Mouse (Mus musculus): ENCODE results near the gene Olfr1440. TPM values are rescaled to one million over a fixed set of nuclear protein-coding genes. Genes with fewer than 3 reads are reported as not detected.

Gene Olfr1440
- total RNA-seq, 2 experiments from 2014 or later = not detected

Other genes starting within 250 kb of the Olfr1440 start
- not detected for gene Olfr1555-ps1, start 217.2 kb upstream of the Olfr1440 start, total RNA-seq (2021)
- not detected for gene Olfr1431, start 186.6 kb upstream of the Olfr1440 start, total RNA-seq (2021)
- gene Olfr1432, start 154.7 kb upstream of the Olfr1440 start, total RNA-seq (2021) = not detected
- gene Olfr262, start 145.6 kb upstream of the Olfr1440 start, total RNA-seq (2021) = not detected
- gene Olfr235, start 126.2 kb upstream of the Olfr1440 start, total RNA-seq (2021) = not detected
- not detected for gene Olfr1434, start 107.4 kb upstream of the Olfr1440 start, total RNA-seq (2021)
- not detected for gene Olfr1436, start 88.1 kb upstream of the Olfr1440 start, total RNA-seq (2021)
- gene Olfr1437, start 62.2 kb upstream of the Olfr1440 start, total RNA-seq (2021) = not detected
- gene Olfr1438-ps1, start 51.4 kb upstream of the Olfr1440 start, total RNA-seq (2021) = not detected
- not detected for gene Olfr1441, start 30.2 kb downstream of the Olfr1440 start, total RNA-seq (2021)
- not detected for gene Pfpl, start 40.6 kb downstream of the Olfr1440 start, total RNA-seq (2021)
- 1 to 10 TPM; 8.1 to 9.5 TPM for gene Mpeg1, start 73.5 kb downstream of the Olfr1440 start, total RNA-seq (2021)
- 10 to 100 TPM; 32.8 to 34.8 TPM for gene Dtx4, start 114.2 kb downstream of the Olfr1440 start, total RNA-seq (2021)
- gene Fam111a, start 158.5 kb downstream of the Olfr1440 start, total RNA-seq (2021) = 1 to 10 TPM; 1.3 to 2.0 TPM
- not detected for gene Gm4952, start 212.7 kb downstream of the Olfr1440 start, total RNA-seq (2021)
- gene Glyat, start 246.0 kb downstream of the Olfr1440 start, total RNA-seq (2021) = under 1 TPM in 1 of 2 experiments, not detected in 1; 0.22 TPM